Mouse (Mus musculus) E14TG2a.4 (cell line): ENCODE data around the gene Sulf2.
A peak's percentile ranks its signal among the peaks of the same experiment; 100 is the strongest.

Experiments
- H3K27me3 ChIP-seq: 2 replicates; pipeline ENCODE4 v1.6.1; 2014; ENCODE audit warnings: low read length, control low read depth; ENCODE audit not compliant: insufficient read depth
- H3K36me3 ChIP-seq: 2 replicates; pipeline ENCODE4 v1.6.1; 2014; ENCODE audit warnings: low read length, control low read depth; ENCODE audit not compliant: insufficient read depth
- H3K4me1 ChIP-seq: replicated peaks from 2 replicates; pipeline ENCODE4 v1.6.1; 2014; ENCODE audit warnings: low read depth, low read length, control low read depth
- H3K4me3 ChIP-seq: replicated peaks from 2 replicates; pipeline ENCODE4 v1.5.1; 2014; ENCODE audit warnings: mild to moderate bottlenecking, low read length
- H3K9me3 ChIP-seq: 2 replicates; pipeline ENCODE4 v1.6.1; 2014; ENCODE audit warnings: low read length, control low read depth
- CTCF ChIP-seq: conservative IDR thresholded peaks from 2 replicates; pipeline ENCODE4 v1.5.1; 2014; ENCODE audit warnings: low read length
- NANOG ChIP-seq: IDR thresholded peaks from 2 replicates; pipeline ENCODE4 v1.6.1; 2014; ENCODE audit warnings: borderline replicate concordance, low read length, mixed read lengths
- POU5F1 ChIP-seq: IDR thresholded peaks from 2 replicates; pipeline ENCODE4 v1.6.1; 2014; ENCODE audit warnings: low read length, borderline replicate concordance

Sulf2 gene

DNA sequence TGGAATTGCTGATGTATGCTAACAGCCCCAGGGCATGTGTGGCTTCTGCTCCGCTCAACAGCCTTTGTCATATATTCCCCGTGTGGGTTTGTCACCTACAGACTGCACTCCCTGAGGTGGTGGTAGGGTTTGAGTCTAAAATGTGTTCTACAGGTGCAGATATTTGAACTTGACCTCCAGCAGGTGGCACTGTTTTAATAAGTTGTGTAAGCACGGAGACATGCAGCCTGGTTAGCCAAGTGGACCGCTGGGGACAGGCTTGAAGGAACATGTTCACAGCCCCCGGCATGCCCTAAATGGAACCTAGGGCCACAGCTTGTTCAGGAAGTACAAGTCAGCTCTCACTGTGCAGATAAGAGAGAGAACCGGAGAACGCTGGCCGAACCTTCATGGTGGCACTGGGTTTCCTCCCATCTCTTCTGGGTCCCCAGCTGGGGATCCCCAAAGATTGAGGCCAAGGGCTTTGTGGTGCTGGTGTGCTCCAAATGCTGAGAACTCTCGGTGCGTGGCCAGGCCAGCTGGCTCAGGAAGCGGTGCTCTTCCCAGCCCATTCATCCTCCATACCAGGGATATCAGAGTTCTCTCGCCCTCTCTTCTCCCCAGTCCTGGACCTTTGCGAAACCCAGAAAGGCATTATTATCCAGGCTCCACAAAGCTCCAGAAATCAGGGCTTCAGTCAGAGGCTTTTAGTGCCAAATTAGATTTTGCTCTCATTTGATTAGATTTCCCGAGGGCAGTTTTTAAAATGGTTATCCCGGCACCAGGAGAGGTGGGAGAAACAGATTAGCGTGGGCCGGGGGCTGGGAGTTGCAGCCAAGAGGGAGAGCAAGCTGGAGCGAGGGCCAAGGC is 57.8 kb downstream of the Sulf2 start:
- 0 out of 2 replicates have a peak, but pooled peaks cover 4% of the 10 kb centered on the region for H3K9me3 ChIP-seq
- no peaks in the 10 kb centered on the region for H3K27me3 ChIP-seq
- H3K36me3 ChIP-seq, result peaks cover 72% of the 10 kb centered on the region
- TF ChIP-seq CTCF, result peak; percentile 49
- TF ChIP-seq POU5F1, result no peak
- H3K4me1 ChIP-seq, result peaks cover 26% of the 10 kb centered on the region
- H3K4me3 ChIP-seq, result no peak overlapping the region

DNA sequence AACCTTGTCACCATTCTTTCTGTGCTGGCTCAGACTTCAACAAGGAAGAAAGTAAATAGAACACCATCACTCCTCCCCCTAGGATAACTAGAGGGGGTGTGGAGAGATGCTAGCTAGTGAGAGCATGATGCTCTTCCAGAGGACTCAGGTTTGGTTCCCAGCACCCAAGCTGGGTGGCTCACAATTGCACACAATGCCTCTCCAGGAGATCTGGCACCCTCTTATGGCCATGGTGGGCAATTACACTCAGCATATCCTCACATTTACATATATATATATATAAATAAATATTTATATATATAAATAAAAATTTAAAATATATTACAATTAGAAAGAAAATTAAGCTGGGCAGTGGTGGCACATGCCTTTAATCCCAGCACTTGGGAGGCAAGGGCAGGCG is 58.6 kb downstream of the Sulf2 start:
- Histone ChIP-seq H3K27me3 (no peaks in the 10 kb centered on the region), H3K9me3 (0 out of 2 replicates have a peak, but pooled peaks cover 4% of the 10 kb centered on the region), H3K4me1 (peaks cover 21% of the 10 kb centered on the region), H3K4me3 (no peak overlapping the region), H3K36me3 (peaks cover 73% of the 10 kb centered on the region)
- TF ChIP-seq POU5F1 (no peak), CTCF (peak; percentile 58), NANOG (no peak)

DNA sequence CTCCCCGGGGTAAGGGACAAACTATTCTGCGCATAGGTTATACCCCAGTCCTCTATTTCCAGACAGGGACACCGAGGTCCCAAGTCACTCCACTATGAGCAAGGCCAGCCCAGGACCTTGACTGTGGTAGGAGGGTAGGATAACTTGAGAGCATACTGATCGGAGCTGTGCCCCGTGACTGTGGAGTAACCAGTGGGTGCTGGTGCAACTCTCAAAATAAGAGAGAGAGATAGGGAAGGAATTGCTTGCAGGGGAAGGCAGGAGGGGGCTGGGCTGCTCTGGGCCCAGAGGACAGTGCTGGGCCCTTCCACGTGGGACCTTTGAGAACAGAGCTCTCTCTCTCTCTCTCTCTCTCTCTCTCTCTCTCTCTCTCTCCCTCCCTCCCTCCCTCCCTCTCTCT is 59.2 kb downstream of the Sulf2 start:
- TF ChIP-seq POU5F1, result no peak
- TF ChIP-seq NANOG, result no peak
- TF ChIP-seq CTCF, result no peak

DNA sequence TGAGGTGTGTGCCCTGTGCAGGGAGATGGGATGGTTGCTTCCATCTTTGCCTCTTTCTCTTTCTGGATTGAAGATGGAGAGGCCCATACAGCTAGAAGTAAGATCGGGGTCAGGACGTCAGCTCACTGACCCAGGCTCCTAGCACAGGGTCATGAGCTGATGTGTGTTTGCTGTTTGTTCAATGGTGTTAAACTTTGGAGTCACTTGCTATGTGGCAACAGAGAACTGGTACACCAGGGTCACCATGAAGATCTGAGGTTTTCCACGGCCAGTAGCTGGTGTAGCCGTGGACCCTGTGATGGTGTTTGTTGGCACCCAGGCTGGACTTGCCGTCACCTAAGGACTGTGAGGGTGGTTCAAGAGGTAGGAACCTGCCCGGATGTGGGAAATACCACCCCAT is 63.1 kb downstream of the Sulf2 start:
- Histone ChIP-seq H3K9me3 (0 out of 2 replicates have a peak, but pooled peaks cover 4% of the 10 kb centered on the region), H3K27me3 (no peaks in the 10 kb centered on the region), H3K4me3 (no peak overlapping the region), H3K4me1 (peaks cover 10% of the 10 kb centered on the region), H3K36me3 (peaks cover 81% of the 10 kb centered on the region)
- TF ChIP-seq NANOG (no peak), POU5F1 (no peak)

More for the DNA sequence above, 59.2 kb downstream of the Sulf2 start:
- no peak overlapping the region for H3K4me3 ChIP-seq
- no peaks in the 10 kb centered on the region for H3K27me3 ChIP-seq
- H3K9me3 ChIP-seq, result 0 out of 2 replicates have a peak, but pooled peaks cover 4% of the 10 kb centered on the region
- H3K36me3 ChIP-seq, result peaks cover 73% of the 10 kb centered on the region
- H3K4me1 ChIP-seq, result peaks cover 16% of the 10 kb centered on the region

GRCm38 (mm10) chr2:166091599-166091998 is 63.9 kb downstream of the Sulf2 start:
- H3K9me3 ChIP-seq, result 0 out of 2 replicates have a peak, but pooled peaks cover 4% of the 10 kb centered on the region
- no peak for TF ChIP-seq POU5F1
- H3K4me3 ChIP-seq, result no peak overlapping the region
- H3K4me1 ChIP-seq, result peaks cover 18% of the 10 kb centered on the region
- H3K27me3 ChIP-seq, result no peaks in the 10 kb centered on the region
- peaks cover 88% of the 10 kb centered on the region for H3K36me3 ChIP-seq

DNA sequence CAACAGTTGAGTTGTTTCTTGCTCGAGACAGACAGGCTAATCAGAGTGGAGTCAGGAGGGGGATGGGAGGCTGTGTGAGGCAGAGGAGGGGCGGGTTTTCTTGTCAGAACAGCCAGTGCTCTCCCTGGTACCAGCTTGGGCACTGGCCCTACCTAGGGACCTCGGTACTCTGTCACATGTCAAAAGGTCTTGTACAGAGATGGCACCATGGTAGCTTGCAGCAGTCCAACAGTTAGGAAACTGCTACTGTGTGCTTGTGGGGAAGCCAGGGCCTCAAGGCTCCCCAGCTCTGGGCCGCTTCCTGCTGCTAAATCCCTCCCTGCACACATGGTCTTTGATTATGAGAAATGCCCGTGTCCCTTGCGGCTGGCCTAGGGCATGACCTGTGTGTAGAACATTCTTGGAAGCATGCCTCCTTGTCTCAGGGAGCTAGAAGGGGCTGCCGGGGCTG is 65.3 kb downstream of the Sulf2 start:
- TF ChIP-seq NANOG (no peak), CTCF (no peak), POU5F1 (no peak)
- Histone ChIP-seq H3K4me1 (peaks cover 32% of the 10 kb centered on the region), H3K4me3 (no peak overlapping the region)

DNA sequence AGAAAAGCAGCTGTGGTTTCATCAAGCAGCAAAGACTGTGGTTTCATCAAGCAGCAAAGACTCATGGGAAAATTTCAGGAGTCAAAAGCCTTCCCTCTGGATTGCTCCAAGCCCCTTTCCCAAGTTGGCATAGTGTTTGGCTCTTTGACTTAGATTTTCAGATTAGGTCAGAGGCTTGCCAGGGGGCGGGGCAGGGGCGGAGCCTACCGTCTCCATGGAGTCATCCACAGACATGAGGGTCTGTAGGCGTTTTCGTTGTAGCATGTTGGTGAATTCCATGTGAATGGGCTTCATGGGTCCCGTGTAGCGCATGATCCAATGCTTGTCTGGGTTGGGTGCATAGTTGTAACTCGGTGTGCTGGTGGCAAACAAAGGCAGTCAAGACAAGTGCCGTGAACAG is 66.5 kb downstream of the Sulf2 start:
- H3K27me3 ChIP-seq, result no peaks in the 10 kb centered on the region
- peaks cover 97% of the 10 kb centered on the region for H3K36me3 ChIP-seq
- H3K4me1 ChIP-seq, result peaks cover 38% of the 10 kb centered on the region
- no peak overlapping the region for H3K4me3 ChIP-seq
- TF ChIP-seq POU5F1 (no peak), CTCF (no peak), NANOG (no peak)
- H3K9me3 ChIP-seq, result 0 out of 2 replicates have a peak, but pooled peaks cover 4% of the 10 kb centered on the region

More for the DNA sequence above, 65.3 kb downstream of the Sulf2 start:
- H3K36me3 ChIP-seq, result peaks cover 98% of the 10 kb centered on the region
- 0 out of 2 replicates have a peak, but pooled peaks cover 4% of the 10 kb centered on the region for H3K9me3 ChIP-seq
- no peaks in the 10 kb centered on the region for H3K27me3 ChIP-seq

- H3K36me3 ChIP-seq, result peaks cover 96% of the 10 kb centered on the region
- peak overlapping the region; percentile 17; the same call in 1 of the 2 replicates for H3K4me3 ChIP-seq
- no peaks in the 10 kb centered on the region for H3K9me3 ChIP-seq
- no peaks in the 10 kb centered on the region for H3K27me3 ChIP-seq
- H3K4me1 ChIP-seq, result peaks cover 62% of the 10 kb centered on the region
- TF ChIP-seq CTCF (no peak), POU5F1 (no peak), NANOG (no peak)
Measured at GRCm38 (mm10) chr2:166086457-166087233, 68.8 kb downstream of the Sulf2 start.
